Comparison of ENCODE assay signal across 17 mouse cellular contexts in genomic region chr19:58100381-58100780, GRCm38 (mm10).
"Had no signal": no experiment of that assay in that cellular context is flagged by ENCODE, and none has a peak within 500 bp of the region (broad histone marks: within the 10 kb centered on the region; RNA-seq: fewer than 3 reads in every experiment).

No protein-coding gene starts in this region.

- H3K4me3 ChIP-seq: lung, embryonic 15.5 days; megakaryocyte, embryonic 14.5 days; midbrain, embryonic 12.5 days; neural tube, embryonic 12.5 days; stomach, embryonic 15.5 days had no signal

- H3K36me3 ChIP-seq: lung, embryonic 15.5 days; midbrain, embryonic 12.5 days; neural tube, embryonic 12.5 days; stomach, embryonic 15.5 days had no signal

- H3K4me2 ChIP-seq: lung, embryonic 15.5 days; midbrain, embryonic 12.5 days; neural tube, embryonic 12.5 days; stomach, embryonic 15.5 days had no signal

- H3K27ac ChIP-seq: lung, embryonic 15.5 days; macrophage; midbrain, embryonic 12.5 days; neural tube, embryonic 12.5 days; stomach, embryonic 15.5 days; stomach, postnatal 0 days had no signal

- H3K9ac ChIP-seq: lung, embryonic 15.5 days; midbrain, embryonic 12.5 days; neural tube, embryonic 12.5 days; stomach, embryonic 15.5 days had no signal

- H3K27me3 ChIP-seq: lung, embryonic 15.5 days; stomach, embryonic 15.5 days had no signal

- H3K4me1 ChIP-seq: lung, embryonic 15.5 days; stomach, embryonic 15.5 days had no signal

- H3K9me3 ChIP-seq: lung, embryonic 15.5 days; midbrain, embryonic 12.5 days; neural tube, embryonic 12.5 days; stomach, embryonic 15.5 days had no signal

- ATAC-seq: lung, postnatal 0 days; midbrain, embryonic 16.5 days had no signal

- DNase-seq: lung, adult 2 months; lung, postnatal 14 days; lung, postnatal 36 days; midbrain, embryonic 14.5 days; right cerebral cortex, postnatal 14 days; thymus, adult 2 months; thymus, postnatal 25 days; thymus, postnatal 4 days had no signal
